Mouse (Mus musculus) heart, postnatal 4 days (tissue): ENCODE data around the gene Prcd. TPM values are rescaled to one million over a fixed set of nuclear protein-coding genes. Genes with fewer than 3 reads are reported as not detected.
"Not testable (repeated sequence)": the region's sequence is repeated elsewhere in the genome, so short reads cannot be mapped to it uniquely, and the experiment has no call there.

Experiments
- DNase-seq: peaks from one replicate; pipeline ENCODE4 v3.0.0; 2021
- total RNA-seq, 2 experiments: library from RNA; stranded (reverse); gene quantifications; 2 replicates each; pipeline ENCODE4 v1.2.3; 2021

Prcd gene
- total RNA-seq, 2 experiments from 2014 or later = 1.1 to 1.5 TPM

DNA sequence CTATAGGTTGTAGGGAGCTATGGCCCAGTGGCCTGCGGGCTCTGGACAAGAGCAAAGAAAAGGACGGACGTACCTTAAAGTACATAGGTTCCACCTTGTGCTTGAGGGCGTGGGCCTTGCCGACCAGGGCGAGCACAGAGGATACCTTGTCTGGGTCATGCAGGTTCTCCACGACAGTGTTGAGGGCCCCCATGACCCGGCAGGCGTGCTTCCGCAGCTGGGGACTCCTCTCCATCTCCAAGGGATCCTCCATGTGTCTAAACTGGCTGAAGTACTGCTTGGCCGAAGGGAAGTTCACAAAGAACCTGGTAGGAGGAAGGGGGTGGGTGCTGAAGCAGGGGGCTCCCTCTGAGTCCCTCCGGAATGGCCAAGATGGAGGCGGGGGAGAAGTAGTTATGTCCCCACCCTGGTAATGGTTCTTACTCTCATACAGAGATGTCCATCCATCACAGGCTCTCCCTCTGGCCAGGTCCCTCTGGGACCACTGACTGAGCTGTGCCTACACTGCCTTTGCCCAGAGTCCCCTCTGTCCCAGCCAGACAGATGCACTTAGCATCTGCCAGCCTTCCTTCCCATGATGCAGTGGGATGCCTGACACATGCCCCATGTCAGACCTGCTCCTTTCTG lies 3.5 kb upstream of the Prcd start:
- no peak for DNase-seq

DNA sequence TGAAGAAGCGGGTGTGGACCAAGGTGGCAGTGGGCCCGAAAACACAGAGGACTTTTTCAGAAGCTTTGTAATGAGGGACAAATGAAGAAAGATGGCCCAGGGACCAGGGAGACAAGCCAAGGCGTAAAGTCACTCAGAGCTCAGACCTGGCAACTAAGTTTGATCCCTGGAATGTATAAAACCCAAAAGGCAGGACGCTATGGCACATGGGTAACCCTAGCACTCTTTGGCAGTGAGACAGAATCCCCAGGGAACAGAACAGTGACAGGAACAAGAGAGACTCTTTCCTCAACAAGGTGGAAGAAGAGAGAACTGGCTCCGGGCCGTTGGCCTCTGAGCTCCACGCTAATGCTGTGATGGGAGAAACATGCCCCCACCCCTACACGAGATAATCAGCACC lies 2.5 kb upstream of the Prcd start:
- no peak for DNase-seq

DNA sequence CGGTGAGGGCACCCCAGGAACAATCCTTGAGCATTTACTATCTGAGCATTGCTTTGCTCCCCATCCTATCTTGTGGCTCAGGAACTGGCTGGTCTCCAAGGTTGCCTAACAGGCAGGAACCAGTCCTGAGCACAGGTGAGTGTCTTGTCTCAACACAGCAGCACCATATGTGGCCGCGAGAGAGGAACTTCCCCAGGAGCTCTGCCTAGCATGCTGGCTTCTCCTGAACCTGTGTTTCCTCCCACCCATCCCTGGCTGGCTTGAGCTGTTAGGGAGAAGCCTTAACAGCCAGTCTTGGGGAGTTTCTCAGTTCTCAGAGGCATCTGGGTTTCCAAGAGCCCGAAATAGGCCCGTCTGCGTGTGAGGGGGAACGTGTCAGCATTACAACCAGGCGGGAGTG lies 2.0 kb upstream of the Prcd start:
- no peak for DNase-seq

DNA sequence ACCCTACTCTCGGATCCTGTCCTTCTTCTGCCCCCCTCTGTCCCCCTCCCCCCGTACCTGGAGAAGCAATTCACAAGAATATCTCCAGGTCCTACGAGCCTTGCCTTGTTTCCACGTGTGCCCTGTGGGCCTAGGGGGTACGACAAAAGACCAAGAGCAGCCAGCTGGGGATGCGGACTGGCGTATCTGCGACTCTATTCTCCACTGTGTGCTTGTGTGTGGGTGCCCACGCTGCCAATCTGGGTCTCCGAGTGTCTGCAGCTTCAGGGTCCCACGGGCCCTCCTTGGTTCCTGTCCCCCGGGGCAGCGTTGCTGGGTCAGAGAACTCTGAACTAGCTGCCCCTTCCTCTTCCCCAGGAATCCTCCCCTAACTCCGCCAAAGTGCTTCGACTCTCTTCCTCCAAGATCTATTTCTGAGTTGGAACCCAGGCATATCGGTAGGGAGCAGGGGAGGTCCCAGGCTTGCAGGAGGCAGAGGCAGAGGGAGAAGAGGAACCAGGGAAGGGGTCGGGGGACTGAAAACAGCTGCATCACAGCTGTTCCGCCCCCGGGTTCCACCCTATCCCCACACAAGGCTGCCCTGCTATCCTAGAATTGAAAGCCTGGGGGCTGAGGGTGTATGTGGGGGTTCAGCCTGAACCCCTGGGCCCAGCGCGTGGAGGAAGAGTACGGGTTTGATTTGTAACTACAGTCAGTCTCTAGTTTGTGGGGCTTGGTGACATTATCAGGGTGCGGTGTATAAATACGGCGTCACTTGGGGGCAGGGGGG lies 820 bp upstream of the Prcd start:
- no peak for DNase-seq

DNA sequence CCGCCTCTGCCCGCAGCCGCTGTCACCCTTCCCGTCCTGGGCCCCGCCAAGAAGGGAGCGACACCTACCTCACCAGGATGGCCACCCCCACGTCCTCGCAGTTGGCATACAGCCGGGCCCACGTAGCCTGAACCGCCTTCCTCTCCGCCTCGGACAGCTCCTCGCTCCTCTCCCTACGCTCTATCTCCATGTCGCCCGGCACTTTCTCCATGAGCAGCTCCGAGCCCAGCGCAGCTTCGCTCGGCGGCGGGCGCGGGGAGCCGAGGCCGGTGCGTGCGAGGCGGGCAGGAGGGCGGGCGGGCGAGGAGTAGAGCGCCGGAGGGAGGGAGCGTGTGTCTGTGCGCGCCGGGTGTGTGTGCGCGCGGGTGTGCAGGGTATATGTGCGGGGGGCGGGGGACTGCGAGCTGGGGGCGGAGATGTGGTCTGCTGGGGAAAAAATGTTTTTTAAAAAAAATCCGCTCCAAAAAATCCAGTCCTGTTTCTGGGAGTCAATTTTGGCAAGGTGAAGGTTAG lies 431 bp downstream of the Prcd start:
- peak; percentile 67 for DNase-seq

DNA sequence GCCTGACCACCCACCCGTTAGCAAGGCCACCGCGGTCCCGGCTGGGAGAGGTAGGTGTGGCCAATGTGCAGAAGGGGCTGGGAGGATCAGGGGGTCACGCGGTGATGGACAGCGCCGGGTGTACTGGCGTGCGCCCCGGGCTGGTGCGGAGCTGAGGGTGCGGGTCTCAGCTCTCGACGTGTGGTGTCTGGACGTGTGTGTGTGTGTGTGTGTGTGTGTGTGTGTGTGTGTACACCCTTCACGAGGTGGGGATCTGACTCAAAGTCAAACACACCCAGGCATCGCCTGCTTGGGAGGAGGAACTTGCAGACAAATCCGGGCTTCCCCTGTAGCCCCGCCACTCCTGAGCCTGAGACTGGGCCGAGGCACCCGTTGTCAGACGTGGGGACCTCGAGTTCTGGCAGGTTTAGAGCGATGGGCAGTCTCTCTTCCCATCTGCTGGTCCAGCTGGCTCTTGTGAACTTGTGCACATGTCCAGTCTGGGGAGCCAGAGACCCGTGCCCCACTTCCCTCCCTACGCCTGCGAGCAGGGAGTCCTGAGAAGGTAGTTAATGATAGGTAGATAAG lies 1.0 kb downstream of the Prcd start, which contains the start of gene Cygb:
TSS of gene Cygb (minus strand) at position 59 of the 567 bp plus-strand sequence.
- peak; percentile 63 for DNase-seq

DNA sequence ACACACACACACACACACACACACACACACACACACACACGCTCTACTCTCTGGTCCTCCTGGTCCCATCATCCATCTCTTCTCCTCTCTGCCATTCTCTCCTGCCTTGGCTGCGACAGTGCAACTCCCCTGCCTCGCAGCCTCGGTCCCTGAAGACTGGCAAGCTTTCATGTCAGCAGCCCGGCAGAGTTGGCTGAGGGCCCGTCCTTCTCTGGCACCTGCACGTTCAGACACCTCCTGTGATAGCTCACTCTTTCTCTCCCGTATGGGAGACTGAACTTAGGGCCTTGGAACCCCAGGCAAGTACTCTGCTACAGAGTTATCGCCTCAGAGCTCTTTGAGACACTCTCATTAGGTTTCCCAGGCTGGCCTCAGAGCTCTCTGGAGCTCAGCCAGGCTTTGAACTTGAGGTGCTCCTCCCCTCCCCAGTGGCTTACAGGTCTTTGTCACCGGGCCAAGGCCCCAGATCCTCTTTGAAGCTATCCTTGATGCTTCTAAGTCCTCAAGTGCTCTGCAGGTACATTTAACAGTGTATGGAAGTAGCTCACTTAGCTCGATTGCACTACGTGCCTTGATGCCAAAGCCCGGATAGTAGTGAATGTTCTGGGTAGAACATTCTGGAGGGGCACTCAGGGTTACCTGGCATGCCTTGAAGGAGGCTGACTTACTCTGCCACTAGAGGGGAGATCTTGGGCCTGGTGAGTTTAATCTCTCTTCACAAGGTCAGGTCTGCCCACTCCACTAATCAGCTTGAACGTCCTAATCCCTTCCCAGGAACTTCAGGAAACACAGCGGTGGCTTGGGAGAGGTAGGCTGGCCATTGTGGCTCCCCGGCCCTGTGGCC lies 3.2 kb downstream of the Prcd start:
- peak; percentile 49 for DNase-seq

DNA sequence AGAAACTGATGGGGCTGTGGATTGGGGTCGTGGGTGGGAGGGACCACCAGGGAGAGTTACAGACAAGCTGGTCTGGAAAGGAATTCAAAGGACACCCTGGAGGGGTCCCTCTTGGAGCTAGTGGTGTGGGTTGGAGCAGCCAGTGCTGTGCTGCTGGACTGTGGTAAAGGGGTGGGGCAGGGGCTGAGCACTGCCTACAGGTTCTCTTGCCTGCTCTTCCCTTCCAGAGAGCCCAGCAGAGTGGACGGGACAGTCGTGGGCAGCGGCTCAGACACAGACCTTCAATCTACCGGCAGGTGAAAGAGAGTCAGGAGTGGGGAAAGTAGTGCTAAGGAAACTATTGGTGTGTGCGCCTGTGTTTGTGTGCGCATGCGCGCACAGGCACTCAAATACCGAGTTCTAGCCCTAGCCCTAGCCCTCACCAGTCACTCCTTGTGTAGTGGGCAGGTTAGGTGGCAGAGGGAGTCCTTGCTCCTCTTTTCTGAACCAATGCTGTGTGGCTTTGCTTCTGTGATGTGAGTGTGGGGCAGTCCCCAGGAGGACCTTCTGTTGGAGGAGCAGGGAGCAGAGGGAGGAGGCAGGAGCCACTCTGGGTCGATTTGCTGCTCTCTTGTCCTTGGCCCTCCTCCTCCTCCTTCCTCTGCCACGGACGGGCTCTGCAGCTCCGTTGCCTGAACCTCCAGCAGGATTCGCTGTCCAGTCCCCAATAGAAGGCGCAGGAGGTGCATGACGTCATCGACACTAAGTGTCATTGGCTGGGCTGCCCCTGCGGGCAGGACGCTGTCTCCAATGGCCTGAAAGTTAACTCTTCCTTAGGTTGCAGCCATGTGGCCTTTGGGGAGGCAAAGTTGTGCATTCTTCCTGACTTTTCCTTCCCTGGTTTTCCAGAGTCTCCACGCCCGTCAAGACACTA lies 4.2 kb downstream of the Prcd start:
- DNase-seq = peak; percentile 94

DNA sequence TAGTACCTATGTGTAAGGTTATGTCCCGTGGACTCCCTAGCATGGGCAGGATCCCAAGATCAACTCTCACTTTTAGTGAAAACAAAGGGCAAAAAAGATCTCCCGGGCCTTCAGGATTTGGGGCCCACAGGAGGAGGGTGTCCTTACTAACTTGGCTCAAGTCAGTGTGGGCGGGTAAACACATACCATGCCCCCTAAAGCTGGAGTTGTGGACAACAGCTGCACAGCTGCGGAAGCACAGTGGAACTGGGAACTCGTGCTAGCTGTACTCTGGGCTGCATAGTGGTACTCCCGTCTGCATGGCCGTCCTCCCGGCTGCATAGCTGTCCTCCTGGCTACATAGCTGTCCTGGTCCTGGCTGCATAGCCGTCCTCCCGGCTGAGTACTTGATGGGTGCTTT lies 4.9 kb downstream of the Prcd start:
- DNase-seq = no peak

DNA sequence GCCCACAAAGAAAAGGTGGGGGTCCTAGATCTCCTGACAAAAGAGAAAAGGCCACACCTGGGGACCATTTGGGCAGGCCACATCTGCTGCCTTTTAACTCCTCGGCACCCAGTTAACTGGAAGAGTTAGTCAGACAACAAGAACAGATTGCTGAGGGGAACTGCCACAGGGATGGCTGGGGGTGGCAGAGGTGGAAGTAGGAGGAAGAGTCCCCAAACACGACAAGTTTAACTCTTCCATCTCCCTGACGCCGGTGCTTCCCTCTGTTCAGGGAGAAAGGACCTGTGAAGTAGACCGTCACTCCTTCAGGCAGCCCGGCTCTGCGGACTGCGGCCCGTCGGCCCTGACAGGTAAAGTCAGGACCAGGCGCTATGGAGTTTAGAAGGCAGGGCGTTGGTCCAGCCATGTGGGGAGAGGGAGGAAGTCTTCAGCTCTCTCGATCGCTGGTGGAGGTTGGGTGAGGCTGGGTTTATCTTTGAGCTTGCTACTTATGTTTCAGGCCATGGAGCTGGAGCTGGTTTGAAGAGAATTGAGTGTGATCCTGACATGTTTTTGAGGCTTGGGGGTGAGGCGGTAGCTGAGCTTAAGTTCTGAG lies 5.8 kb downstream of the Prcd start:
- DNase-seq = no peak

DNA sequence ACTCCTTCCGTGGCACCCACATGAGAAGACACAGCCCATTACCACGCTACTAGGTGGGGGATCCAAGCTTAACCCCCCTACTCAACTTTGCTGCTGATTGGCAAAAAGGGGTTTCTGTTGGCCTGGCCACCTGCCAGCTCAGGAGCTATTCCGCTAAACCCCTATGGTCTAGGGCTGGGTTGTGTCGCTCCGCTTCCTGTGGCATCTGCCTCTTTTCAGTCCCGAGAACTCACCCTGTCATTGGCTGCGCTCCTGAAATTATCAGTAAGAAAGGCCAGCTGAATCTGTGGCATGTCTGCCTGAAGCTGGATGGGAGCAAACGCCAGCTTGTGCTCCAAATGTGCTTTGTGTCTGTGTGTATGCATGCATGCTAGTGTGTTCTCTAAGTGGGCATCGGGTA lies 6.8 kb downstream of the Prcd start:
- DNase-seq = no peak

DNA sequence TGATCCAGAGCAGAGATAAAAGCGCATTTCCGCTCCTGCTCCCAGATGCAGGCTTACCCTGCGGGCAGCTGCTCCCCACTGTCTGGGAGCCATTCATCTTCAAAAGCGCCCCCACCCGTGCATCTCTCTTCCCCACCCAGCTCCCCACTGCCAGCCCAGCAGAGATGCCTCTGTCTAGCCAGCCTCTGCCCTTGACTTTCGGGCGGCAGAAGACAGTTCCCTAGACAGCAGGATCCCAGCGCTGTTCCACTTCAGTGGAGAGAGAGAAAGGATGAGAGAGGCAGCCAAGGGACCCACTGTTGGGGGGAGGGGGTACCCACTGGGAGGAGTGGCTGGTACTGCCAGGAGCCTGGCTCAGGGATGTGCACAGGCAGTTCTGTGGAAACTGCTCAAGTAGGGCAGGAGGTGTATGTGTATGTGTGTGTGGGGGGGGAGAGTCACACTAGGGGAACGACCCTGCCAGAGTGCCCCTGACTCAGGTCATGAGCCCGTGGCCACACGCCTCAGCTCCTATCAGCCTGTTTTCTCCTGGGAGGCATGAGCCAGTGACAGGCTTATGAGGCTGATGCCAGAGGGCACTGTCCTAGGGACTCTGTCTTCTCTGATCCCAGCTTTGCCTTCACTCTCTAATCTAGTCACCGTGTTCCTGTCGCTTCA lies 8.1 kb downstream of the Prcd start:
- no peak for DNase-seq

DNA sequence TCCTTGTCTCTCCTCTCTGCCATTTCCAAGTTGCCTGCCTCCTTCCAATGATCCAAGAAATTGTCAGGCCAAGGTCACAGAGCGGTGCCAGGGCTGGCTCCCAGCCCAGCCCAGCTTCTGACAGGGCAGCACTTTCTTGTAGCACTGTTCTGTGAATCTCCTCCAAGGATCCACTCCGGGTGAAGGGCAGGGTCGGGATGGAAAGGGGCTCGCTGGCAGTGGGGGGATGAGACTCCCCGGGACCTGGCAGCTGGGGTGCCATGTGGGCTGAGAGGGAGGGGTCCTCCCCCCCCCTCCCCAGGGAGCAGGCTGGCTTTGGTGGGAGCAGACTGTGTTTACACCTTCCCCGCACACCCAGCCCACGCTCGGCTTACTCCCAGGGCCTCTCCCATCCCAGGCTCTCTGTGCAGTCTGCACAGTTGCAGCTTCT lies 8.6 kb downstream of the Prcd start:
- DNase-seq = no peak

DNA sequence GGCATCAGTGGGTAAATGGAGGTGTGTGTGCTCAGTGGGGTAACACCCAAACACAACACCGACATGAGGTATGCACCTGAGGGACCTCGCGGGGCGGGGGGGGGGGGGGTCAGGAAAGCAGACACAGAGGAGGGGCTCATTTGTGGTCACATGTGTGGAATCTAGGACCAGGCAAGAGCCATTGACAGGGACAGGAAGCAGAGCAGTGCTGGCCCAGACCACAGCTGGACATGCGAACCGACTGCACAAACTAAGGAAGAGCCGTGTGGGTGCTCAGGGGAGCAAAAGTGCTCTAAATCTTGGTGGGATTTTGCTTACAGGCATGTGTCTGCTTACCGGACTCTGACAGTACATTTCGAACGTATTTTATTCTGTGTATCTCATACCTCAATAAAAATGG lies 12.0 kb downstream of the Prcd start:
- DNase-seq = no peak

DNA sequence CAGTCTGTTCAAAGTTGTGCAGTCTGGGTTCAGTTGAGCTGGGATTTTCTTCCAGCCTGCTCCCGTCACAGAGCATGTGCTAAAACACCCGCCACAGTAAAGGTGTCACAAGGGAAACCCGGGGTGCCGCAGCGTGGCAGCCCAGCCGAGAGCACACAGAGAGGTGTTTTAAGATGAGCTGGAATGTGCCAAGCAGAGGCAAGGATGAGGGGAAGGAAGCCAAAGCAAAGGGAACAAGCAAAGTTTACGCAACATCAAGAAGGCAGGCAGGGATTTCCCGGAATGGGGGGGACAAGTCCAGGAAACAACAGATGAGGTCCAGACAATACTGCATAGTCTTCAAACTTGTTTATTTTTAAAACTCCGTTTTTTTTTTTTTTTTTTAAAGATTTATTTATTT lies 13.2 kb downstream of the Prcd start:
- DNase-seq = no peak

DNA sequence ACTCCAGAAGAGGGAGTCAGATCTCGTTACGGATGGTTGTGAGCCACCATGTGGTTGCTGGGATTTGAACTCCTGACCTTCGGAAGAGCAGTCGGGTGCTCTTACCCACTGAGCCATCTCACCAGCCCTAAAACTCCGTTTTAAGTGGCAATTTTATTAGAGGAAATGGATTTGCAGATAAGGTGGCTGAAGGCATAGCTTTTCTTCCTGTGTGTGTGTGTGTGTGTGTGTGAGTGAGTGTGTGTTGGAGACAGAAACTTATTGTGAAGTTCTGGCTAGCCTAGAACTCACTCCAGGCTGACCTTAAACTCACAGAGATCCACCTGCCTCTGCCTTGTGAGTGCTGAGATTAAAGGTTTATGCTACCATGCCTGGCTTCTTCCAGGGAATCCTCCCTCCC lies 13.7 kb downstream of the Prcd start:
- not testable (repeated sequence) for DNase-seq

DNA sequence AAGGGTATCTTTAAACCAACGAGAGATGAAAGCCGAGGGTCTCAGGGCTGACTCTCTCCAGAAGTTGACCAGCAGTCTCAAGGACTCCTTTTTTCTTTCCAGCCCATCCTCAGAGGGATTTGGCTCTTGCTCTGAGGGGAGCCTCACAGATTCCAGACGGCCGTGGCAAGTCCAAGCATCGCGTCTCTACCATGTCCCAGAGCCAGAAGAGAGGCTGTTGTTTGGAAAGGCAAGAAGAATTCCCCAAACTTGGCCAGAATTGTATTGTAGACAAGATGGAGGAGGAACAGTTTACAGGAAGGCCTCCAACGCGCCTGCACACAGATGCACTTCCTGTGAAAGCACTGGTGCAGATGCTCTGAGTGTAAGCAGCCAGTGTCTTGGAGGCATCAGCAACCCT lies 14.6 kb downstream of the Prcd start:
- no peak for DNase-seq

DNA sequence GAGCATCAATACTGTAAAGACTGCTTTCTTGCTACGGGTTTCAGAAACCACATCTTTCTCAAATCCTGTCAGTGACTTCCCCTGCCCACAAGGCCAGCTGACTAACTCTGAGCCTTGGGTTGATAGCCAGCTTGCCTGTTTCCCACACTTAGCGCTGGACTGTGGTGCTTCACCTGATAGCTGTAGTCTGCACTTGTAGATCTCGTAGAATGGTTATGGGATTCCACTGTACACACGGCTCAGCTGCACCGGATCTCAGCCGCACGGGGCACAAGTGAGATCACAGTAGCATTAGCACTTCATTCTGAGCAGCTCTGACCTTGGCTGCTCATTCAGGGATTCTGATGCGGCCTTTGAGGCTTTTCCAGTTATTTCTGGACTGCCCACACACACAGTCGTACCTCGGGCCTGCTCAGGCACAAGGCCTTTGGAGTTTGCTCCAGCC lies 15.1 kb downstream of the Prcd start:
- DNase-seq = no peak

DNA sequence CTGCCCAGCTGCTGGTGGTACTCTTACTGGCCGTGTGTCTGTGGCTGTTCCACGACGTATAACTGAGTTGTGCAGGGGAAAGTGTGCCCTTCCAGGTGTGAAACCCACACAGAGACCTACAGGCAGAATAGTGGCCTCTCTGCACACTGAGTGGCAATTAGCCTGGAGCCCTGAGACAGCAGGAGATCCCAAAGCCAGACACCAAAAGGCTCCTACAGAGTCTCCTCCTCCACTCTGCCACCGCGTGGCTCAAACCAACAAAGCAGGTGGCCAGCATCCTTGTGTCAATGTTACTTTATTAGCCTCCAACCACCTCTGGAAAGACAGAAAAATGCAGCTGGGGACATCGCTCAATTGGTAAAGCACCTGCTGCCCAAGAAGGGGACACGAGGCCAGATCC lies 15.5 kb downstream of the Prcd start:
- no peak for DNase-seq

DNA sequence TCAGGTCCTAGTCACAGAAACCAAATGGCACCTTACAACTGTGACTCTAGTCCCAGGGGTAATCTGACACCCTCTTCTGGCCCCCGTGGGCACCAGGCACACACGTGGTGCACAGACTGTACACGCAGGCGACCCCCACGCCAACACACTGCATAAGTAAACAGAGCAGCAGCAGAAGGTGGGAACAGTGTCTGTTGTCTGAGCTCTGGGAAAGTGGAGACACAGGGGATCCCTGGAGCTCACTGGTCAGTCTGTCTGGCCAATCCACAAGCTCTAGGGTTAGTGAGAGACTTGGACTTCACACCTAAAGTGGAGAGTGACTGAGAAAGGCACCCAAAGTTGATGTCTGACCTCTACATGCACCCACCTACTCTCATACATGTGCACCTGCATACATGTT lies 16.0 kb downstream of the Prcd start:
- DNase-seq = no peak
